ENCODE assay signal across 15 mouse cellular contexts in the genomic region with DNA sequence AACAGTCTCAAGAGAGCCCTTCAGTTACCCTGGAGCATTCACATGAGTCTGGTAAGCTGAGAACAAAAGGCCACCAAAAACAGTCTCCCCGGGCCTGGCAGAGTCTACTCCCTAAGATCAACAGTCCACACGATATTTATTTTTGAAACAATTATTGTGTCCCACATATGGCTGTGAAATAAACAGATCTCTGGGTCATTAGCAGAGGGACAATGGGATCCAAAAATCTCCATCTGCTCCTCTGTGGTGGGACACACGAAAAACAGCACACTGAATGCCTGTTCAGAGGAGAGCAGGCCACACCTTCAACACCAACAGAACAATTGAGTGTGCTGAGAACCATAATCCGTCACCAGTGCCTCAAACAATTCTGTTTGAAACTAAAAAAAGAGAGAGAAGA.
DNase-seq lines count a peak whose midpoint lies in the region; ATAC-seq and TF ChIP-seq lines count a peak whose summit lies in the region.
"Had no signal": no experiment of that assay in that cellular context is flagged by ENCODE, and none has a peak within 500 bp of the region (broad histone marks: within the 10 kb centered on the region; RNA-seq: fewer than 3 reads in every experiment).

No protein-coding gene starts in this region.

- H3K27me3 ChIP-seq in lung, embryonic 14.5 days (ENCODE audit: insufficient read depth, low read length): no peaks in the 10 kb centered on the region
- H3K27me3 ChIP-seq: heart, embryonic 15.5 days; midbrain, embryonic 12.5 days had no signal

- intact Hi-C loops in left cerebral cortex, postnatal 4 days (cut with DNase I): no loop called here

- peak; percentile 20 for DNase-seq in lung, embryonic 14.5 days
- DNase-seq in lung, adult 2 months: no peak
- peak; percentile 14 for DNase-seq in testis, postnatal 14 days (ENCODE audit: low spot score)
- no peak for DNase-seq in testis, postnatal 10 days (ENCODE audit: low spot score)
- peak; percentile 18 for DNase-seq in cerebellum, postnatal 25 days
- no peak for DNase-seq in left cerebral cortex, postnatal 4 days
- DNase-seq: adrenal gland, postnatal 36 days; kidney, adult 2 months; layer of hippocampus, adult 9-11 months; thymus, adult 18-20 months had no signal

- 28% methylated on average over 4 of the region's 4 CpGs for WGBS in lung, embryonic 14.5 days
- 24% methylated on average over 4 of the region's 4 CpGs for WGBS in lung, adult 2 months

- H3K4me2 ChIP-seq in lung, embryonic 14.5 days: no peak overlapping the region
- H3K4me2 ChIP-seq: heart, embryonic 15.5 days; midbrain, embryonic 12.5 days had no signal

- H3K9me3 ChIP-seq in lung, embryonic 14.5 days (ENCODE audit: low read depth, low read length): no peaks in the 10 kb centered on the region
- H3K9me3 ChIP-seq: heart, embryonic 15.5 days; midbrain, embryonic 12.5 days had no signal

- H3K27ac ChIP-seq in lung, embryonic 14.5 days (ENCODE audit: low read depth): peak overlapping the region; percentile 50; the same call in 1 of the 2 replicates
- H3K27ac ChIP-seq: heart, embryonic 15.5 days; midbrain, embryonic 12.5 days had no signal

- no peak for ATAC-seq in lung, embryonic 14.5 days (ENCODE audit: insufficient read depth)
- no peak for ATAC-seq in megakaryocyte progenitor cell, adult 5-6 weeks (replicated peaks; ENCODE audit: poor library complexity)
- ATAC-seq: forebrain, embryonic 16.5 days had no signal

- no peak for TF ChIP-seq POLR2A in lung, adult 2 months (IDR thresholded peaks at IDR 0.05; ENCODE audit: borderline replicate concordance, extremely low read depth, low read depth, low read length)

- H3K9ac ChIP-seq in lung, embryonic 14.5 days: no peak overlapping the region
- H3K9ac ChIP-seq: heart, embryonic 15.5 days; midbrain, embryonic 12.5 days had no signal

- peaks cover 3% of the 10 kb centered on the region; the same call in 1 of the 2 replicates for H3K4me1 ChIP-seq in lung, embryonic 14.5 days (ENCODE audit: insufficient read depth)
- no peaks in the 10 kb centered on the region for H3K4me1 ChIP-seq in lung, adult 2 months (ENCODE audit: control insufficient read depth, insufficient read depth, low read length)
- H3K4me1 ChIP-seq: heart, embryonic 15.5 days had no signal

- TF ChIP-seq CTCF in lung, embryonic 14.5 days (IDR thresholded peaks at IDR 0.05; ENCODE audit: low read depth): no peak
- TF ChIP-seq CTCF in lung, adult 2 months (IDR thresholded peaks at IDR 0.05; ENCODE audit: insufficient read depth, low read length): no peak

- H3K4me3 ChIP-seq in lung, embryonic 14.5 days (ENCODE audit: low read depth, low read length): no peak overlapping the region
- no peak overlapping the region for H3K4me3 ChIP-seq in lung, adult 2 months (replicated peaks; ENCODE audit: extremely low read depth, low read depth, low read length)
- H3K4me3 ChIP-seq: erythroblast, embryonic 14.5 days; heart, embryonic 15.5 days; midbrain, embryonic 12.5 days had no signal

- no peaks in the 10 kb centered on the region for H3K36me3 ChIP-seq in lung, embryonic 14.5 days (ENCODE audit: insufficient read depth)
- H3K36me3 ChIP-seq: heart, embryonic 15.5 days; midbrain, embryonic 12.5 days had no signal

Comparison
In these comparisons a context has a peak if more than half of its experiments do, and no peak if none do; other contexts are left out.
1. DNase-seq: peak in lung, embryonic 14.5 days (single experiment), testis, postnatal 14 days (single experiment) and cerebellum, postnatal 25 days (2 of 2); none in lung, adult 2 months (single experiment), testis, postnatal 10 days (single experiment) and left cerebral cortex, postnatal 4 days (single experiment).